Mouse (Mus musculus) embryonic facial prominence, embryonic 11.5 days (tissue): ENCODE results near the gene Hectd4. TPM values are rescaled to one million over a fixed set of nuclear protein-coding genes. Genes with fewer than 3 reads are reported as not detected.

Experiments
- ATAC-seq: fragments of 200-750 bp; cut with Nextera tagmentation; replicated peaks from 2 replicates; pipeline ENCODE4 v1.8.0; 2017; ENCODE audit warnings: low read depth; ENCODE audit not compliant: insufficient number of reproducible peaks, low FRiP score, low TSS enrichment
- DNase-seq: peaks from one replicate; pipeline ENCODE4 v3.0.0-alpha.2; 2015; ENCODE audit warnings: low spot score
- H3K27ac ChIP-seq: fragments of 300-500 bp; sonication (generic); replicated peaks from 2 replicates; pipeline ENCODE4 v1.5.1; 2014; ENCODE audit warnings: mild to moderate bottlenecking, low read depth, low read length, control low read depth
- H3K27me3 ChIP-seq: fragments of 300-500 bp; sonication (generic); 2 replicates; pipeline ENCODE4 v1.6.1; 2014; ENCODE audit warnings: mild to moderate bottlenecking, low read length, moderate library complexity, mixed read lengths; ENCODE audit not compliant: control insufficient read depth, insufficient read depth
- H3K36me3 ChIP-seq: fragments of 300-500 bp; sonication (generic); replicated peaks from 2 replicates; pipeline ENCODE4 v1.6.1; 2014; ENCODE audit warnings: low read depth, mild to moderate bottlenecking, low read length, moderate library complexity, mixed read lengths; ENCODE audit not compliant: control insufficient read depth, insufficient read depth
- H3K4me1 ChIP-seq: fragments of 300-500 bp; sonication (generic); 2 replicates; pipeline ENCODE4 v1.6.1; 2014; ENCODE audit warnings: low read length, mixed read lengths; ENCODE audit not compliant: control insufficient read depth, insufficient read depth
- H3K4me2 ChIP-seq: fragments of 300-500 bp; sonication (generic); 2 replicates; pipeline ENCODE4 v1.6.1; 2014; ENCODE audit warnings: low read depth, mild to moderate bottlenecking, control low read depth, low read length, moderate library complexity
- H3K4me3 ChIP-seq: fragments of 300-500 bp; sonication (generic); 2 replicates; pipeline ENCODE4 v1.5.1; 2014; ENCODE audit warnings: low read depth, low read length, control low read depth
- H3K9ac ChIP-seq: fragments of 300-500 bp; sonication (generic); replicated peaks from 2 replicates; pipeline ENCODE4 v1.6.1; 2014; ENCODE audit warnings: mild to moderate bottlenecking, control low read depth, low read length
- H3K9me3 ChIP-seq: fragments of 300-500 bp; sonication (generic); replicated peaks from 2 replicates; pipeline ENCODE4 v1.6.1; 2016; ENCODE audit warnings: mild to moderate bottlenecking, low read length, inconsistent platforms, mixed read lengths; ENCODE audit not compliant: control insufficient read depth
- WGBS: fragments of 180-500 bp; shearing (Covaris S2); extraction: QIAGEN DNeasy Blood & Tissue Kit; methylation state at CpG from one replicate; pipeline ENCODE4 v1.1.7; 2014; 5-methylcytosine and 5-hydroxymethylcytosine counted together
- polyA plus RNA-seq: library from polyadenylated mRNA; unstranded; fragments of >200 nt; fragmentation: Nextera tagmentation; extraction: Ambion mirVana; gene quantifications from 2 replicates; pipeline ENCODE4 v1.2.1, GENCODE M21; 2014

Hectd4 gene
- polyA plus RNA-seq, 1 experiment from 2014 or later, result 5.7 TPM

GRCm38 (mm10) chr5:121378678-121379256, 158.7 kb downstream of the Hectd4 start:
- WGBS, result 94% methylated on average over 13 of the region's 13 CpGs
- H3K36me3 ChIP-seq, result peaks cover 12% of the 10 kb centered on the region
- no peak overlapping the region for H3K27ac ChIP-seq
- no peak overlapping the region for H3K4me3 ChIP-seq
- H3K9me3 ChIP-seq, result no peaks in the 10 kb centered on the region
- no peak for DNase-seq
- H3K4me2 ChIP-seq, result no peak overlapping the region
- H3K4me1 ChIP-seq, result no peaks in the 10 kb centered on the region
- ATAC-seq, result no peak
- H3K9ac ChIP-seq, result no peak overlapping the region
- no peaks in the 10 kb centered on the region for H3K27me3 ChIP-seq

- DNase-seq (no peak), ATAC-seq (no peak)
- H3K36me3 ChIP-seq, result peaks cover 10% of the 10 kb centered on the region
- H3K4me2 ChIP-seq, result no peak overlapping the region
- no peaks in the 10 kb centered on the region for H3K9me3 ChIP-seq
- no peak overlapping the region for H3K9ac ChIP-seq
- no peaks in the 10 kb centered on the region for H3K27me3 ChIP-seq
- no peak overlapping the region for H3K27ac ChIP-seq
- 97% methylated on average over 2 of the region's 2 CpGs for WGBS
- H3K4me3 ChIP-seq, result no peak overlapping the region
- H3K4me1 ChIP-seq, result no peaks in the 10 kb centered on the region
These were observed 160.7 kb downstream of the Hectd4 start for GRCm38 (mm10) chr5:121380692-121381091.

GRCm38 (mm10) chr5:121383857-121384756, 164.1 kb downstream of the Hectd4 start:
- peak overlapping the region; percentile 83 for H3K9ac ChIP-seq
- H3K27ac ChIP-seq, result no peak overlapping the region
- no peaks in the 10 kb centered on the region for H3K4me1 ChIP-seq
- H3K27me3 ChIP-seq, result no peaks in the 10 kb centered on the region
- H3K4me3 ChIP-seq, result peak overlapping the region; percentile 76
- peaks cover 6% of the 10 kb centered on the region for H3K36me3 ChIP-seq
- 62% methylated on average over 10 of the region's 10 CpGs for WGBS
- H3K4me2 ChIP-seq, result peak overlapping the region; percentile 78
- ATAC-seq (no peak), DNase-seq (no peak)
- no peaks in the 10 kb centered on the region for H3K9me3 ChIP-seq

- peak; percentile 64 for DNase-seq
- Histone ChIP-seq H3K4me3 (peak overlapping the region; percentile 76), H3K36me3 (peaks cover 3% of the 10 kb centered on the region), H3K4me2 (peak overlapping the region; percentile 78), H3K27ac (peak overlapping the region; percentile 62), H3K27me3 (no peaks in the 10 kb centered on the region), H3K4me1 (no peaks in the 10 kb centered on the region), H3K9ac (peak overlapping the region; percentile 83), H3K9me3 (no peaks in the 10 kb centered on the region)
- peak; percentile 73 for ATAC-seq
- WGBS, result 3% methylated on average over 45 of the region's 47 CpGs
These were observed 164.9 kb downstream of the Hectd4 start for GRCm38 (mm10) chr5:121384757-121385460.

GRCm38 (mm10) chr5:121385461-121386119, 165.6 kb downstream of the Hectd4 start, which contains the start of gene Trafd1:
Gene Trafd1 (minus strand): TSS chr5:121385632.
- Histone ChIP-seq H3K9ac (peak within 1 kb of the TSS; percentile 83), H3K4me2 (peak within 1 kb of the TSS; percentile 78), H3K36me3 (peaks cover 3% of the 10 kb centered on the region), H3K4me3 (peak within 1 kb of the TSS; percentile 76), H3K27me3 (no peaks in the 10 kb centered on the region), H3K27ac (peak within 1 kb of the TSS; percentile 62), H3K4me1 (no peaks in the 10 kb centered on the region), H3K9me3 (no peaks in the 10 kb centered on the region)
- peak; percentile 97 for DNase-seq
- WGBS, result 1% methylated on average over 36 of the region's 45 CpGs
- ATAC-seq, result peak; percentile 94

- peak overlapping the region; percentile 78 for H3K4me2 ChIP-seq
- 0 out of 2 replicates have a peak overlapping the region, but pooled peaks have one; percentile 6 for H3K9ac ChIP-seq
- no peaks in the 10 kb centered on the region for H3K27me3 ChIP-seq
- H3K27ac ChIP-seq, result no peak overlapping the region
- H3K36me3 ChIP-seq, result no peaks in the 10 kb centered on the region; the same call in 1 of the 2 replicates
- ATAC-seq (no peak), DNase-seq (no peak)
- 31% methylated on average over 22 of the region's 22 CpGs for WGBS
- H3K4me1 ChIP-seq, result no peaks in the 10 kb centered on the region
- peak overlapping the region; percentile 76 for H3K4me3 ChIP-seq
- no peaks in the 10 kb centered on the region for H3K9me3 ChIP-seq
These were observed 166.3 kb downstream of the Hectd4 start for GRCm38 (mm10) chr5:121386120-121386909.

- Histone ChIP-seq H3K4me2 (no peak overlapping the region), H3K9ac (no peak overlapping the region; the same call in 1 of the 2 replicates)
These were observed 167.1 kb downstream of the Hectd4 start for GRCm38 (mm10) chr5:121387126-121387525.

More at GRCm38 (mm10) chr5:121387126-121387525, 167.1 kb downstream of the Hectd4 start:
- no peaks in the 10 kb centered on the region for H3K36me3 ChIP-seq
- H3K4me3 ChIP-seq, result no peak overlapping the region
- no peak for ATAC-seq
- WGBS, result 33% methylated on average over 4 of the region's 4 CpGs
- H3K9me3 ChIP-seq, result no peaks in the 10 kb centered on the region
- no peaks in the 10 kb centered on the region for H3K27me3 ChIP-seq
- H3K27ac ChIP-seq, result no peak overlapping the region
- no peak for DNase-seq
- no peaks in the 10 kb centered on the region for H3K4me1 ChIP-seq
